Mouse (Mus musculus) forebrain, embryonic 15.5 days (tissue): ENCODE measurements around the gene Ddx24. TPM values are rescaled to one million over a fixed set of nuclear protein-coding genes. Genes with fewer than 3 reads are reported as not detected.

Experiments
- ATAC-seq: fragments of 200-750 bp; cut with Nextera tagmentation; replicated peaks from 2 replicates; pipeline ENCODE4 v1.8.0; 2017; ENCODE audit warnings: mild to moderate bottlenecking, moderate TSS enrichment, moderate library complexity
- H3K27ac ChIP-seq: fragments of 300-500 bp; sonication (generic); replicated peaks from 2 replicates; pipeline ENCODE4 v1.5.1; 2015; ENCODE audit warnings: mild to moderate bottlenecking, inconsistent platforms
- H3K27me3 ChIP-seq: fragments of 300-500 bp; sonication (generic); 2 replicates; pipeline ENCODE4 v1.6.1; 2015; ENCODE audit warnings: inconsistent platforms
- H3K36me3 ChIP-seq: fragments of 300-500 bp; sonication (generic); 2 replicates; pipeline ENCODE4 v1.6.1; 2015; ENCODE audit warnings: mild to moderate bottlenecking, inconsistent platforms
- H3K4me1 ChIP-seq: fragments of 300-500 bp; sonication (generic); 2 replicates; pipeline ENCODE4 v1.6.1; 2015; ENCODE audit warnings: inconsistent platforms
- H3K4me2 ChIP-seq: fragments of 300-500 bp; sonication (generic); replicated peaks from 2 replicates; pipeline ENCODE4 v1.6.1; 2015; ENCODE audit warnings: mild to moderate bottlenecking, inconsistent platforms
- H3K4me3 ChIP-seq: fragments of 300-500 bp; sonication (generic); 2 replicates; pipeline ENCODE4 v1.5.1; 2015; ENCODE audit warnings: mild to moderate bottlenecking, inconsistent platforms
- H3K9ac ChIP-seq: fragments of 300-500 bp; sonication (generic); replicated peaks from 2 replicates; pipeline ENCODE4 v1.6.1; 2015; ENCODE audit warnings: mild to moderate bottlenecking, inconsistent platforms
- H3K9me3 ChIP-seq: fragments of 300-500 bp; sonication (generic); 2 replicates; pipeline ENCODE4 v1.6.1; 2016; ENCODE audit warnings: inconsistent platforms
- WGBS: fragments of 180-500 bp; shearing (Covaris S2); methylation state at CpG from one replicate; pipeline ENCODE4 v1.1.7; 2015; ENCODE audit warnings: mixed read lengths; 5-methylcytosine and 5-hydroxymethylcytosine counted together
- polyA plus RNA-seq: library from polyadenylated mRNA; unstranded; fragments of >200 nt; fragmentation: Nextera tagmentation; extraction: Ambion mirVana; gene quantifications from 2 replicates; pipeline ENCODE4 v1.2.1, GENCODE M21; 2015

Gene Ddx24
- polyA plus RNA-seq, 1 experiment from 2014 or later, result 153 TPM

DNA sequence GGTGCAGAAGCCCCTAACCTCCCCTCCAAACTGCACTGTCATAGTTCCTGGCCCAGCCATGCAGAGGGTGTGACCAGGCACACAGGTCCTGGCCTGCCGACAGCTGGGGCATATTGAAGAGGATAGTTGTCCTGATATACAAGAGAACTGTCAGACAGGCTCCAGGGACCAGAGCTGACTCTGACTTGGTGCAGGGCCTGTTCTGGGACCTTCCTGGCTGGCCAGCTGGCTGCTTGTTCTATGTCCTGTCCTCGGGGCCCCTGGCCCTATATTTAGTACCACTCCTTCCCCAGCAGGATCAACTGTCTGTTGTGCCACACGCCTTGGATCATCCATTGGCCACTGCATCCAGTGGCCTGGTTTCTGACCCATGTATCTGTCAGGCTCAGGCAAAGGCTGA is 63.3 kb downstream of the Ddx24 start:
- Histone ChIP-seq H3K9ac (no peak overlapping the region), H3K36me3 (no peaks in the 10 kb centered on the region), H3K4me1 (no peaks in the 10 kb centered on the region), H3K27ac (no peak overlapping the region), H3K27me3 (no peaks in the 10 kb centered on the region), H3K4me2 (no peak overlapping the region), H3K4me3 (no peak overlapping the region), H3K9me3 (no peaks in the 10 kb centered on the region)
- WGBS, result 81% methylated on average over 3 of the region's 3 CpGs
- no peak for ATAC-seq

DNA sequence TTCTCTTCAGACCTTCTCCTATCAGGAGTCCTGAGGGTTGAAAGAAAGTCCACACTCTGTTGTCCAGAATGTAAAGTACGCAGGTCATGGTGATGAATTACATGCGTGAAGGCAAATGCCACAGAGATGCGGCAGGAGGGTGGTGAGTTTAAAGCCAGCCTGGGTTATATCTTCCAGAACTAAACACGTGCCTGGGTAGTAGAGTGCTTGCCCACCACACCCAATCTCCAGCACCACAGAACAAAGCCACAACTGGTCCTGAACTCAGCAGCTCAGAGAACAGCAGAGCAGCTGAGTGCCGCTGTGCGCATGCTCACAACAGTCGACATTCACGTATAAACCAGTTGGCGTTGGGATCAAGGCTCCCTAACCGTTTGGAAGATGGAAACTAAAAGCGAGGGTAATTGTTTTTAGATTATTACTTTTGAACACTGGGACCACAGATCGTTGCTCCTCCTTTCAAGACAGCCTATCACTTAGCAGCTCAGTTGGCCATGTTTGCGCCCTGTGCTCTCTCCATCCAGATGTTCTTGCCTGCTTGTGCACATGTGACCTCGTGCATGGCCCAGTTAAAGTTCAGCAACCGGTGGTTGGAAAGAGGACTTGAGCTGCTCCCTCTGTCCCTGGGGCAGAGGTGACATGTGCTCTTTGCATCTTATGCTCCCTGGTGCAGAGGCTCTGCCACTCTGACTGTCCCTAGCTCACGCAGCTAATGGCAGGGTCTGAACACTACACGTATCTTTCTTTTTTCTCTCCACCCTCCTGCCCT is 63.9 kb downstream of the Ddx24 start:
- Histone ChIP-seq H3K4me3 (no peak overlapping the region), H3K4me2 (no peak overlapping the region), H3K9me3 (no peaks in the 10 kb centered on the region), H3K4me1 (no peaks in the 10 kb centered on the region), H3K27ac (no peak overlapping the region), H3K36me3 (no peaks in the 10 kb centered on the region), H3K9ac (no peak overlapping the region), H3K27me3 (no peaks in the 10 kb centered on the region)
- no peak for ATAC-seq
- 88% methylated on average over 17 of the region's 17 CpGs for WGBS

DNA sequence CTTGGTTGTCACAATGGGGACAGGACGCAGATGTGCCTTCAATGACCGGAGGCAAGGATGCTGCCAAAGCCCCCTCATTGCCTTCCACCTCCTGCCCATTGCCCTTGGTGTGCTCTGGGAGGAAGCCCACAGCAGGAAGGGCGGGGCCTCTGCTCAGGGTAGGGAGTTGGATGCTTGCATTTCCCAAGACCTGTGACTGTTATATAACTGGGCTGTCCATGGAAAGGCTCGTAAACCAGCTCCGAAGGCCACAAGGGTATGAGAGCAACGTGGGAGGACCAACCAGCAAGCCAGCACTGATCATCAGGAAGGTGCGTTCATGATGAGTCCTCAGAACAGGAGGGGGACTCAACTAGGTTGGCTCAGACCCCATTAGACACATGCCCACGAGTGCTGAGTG is 64.8 kb downstream of the Ddx24 start:
- H3K4me3 ChIP-seq, result no peak overlapping the region
- H3K36me3 ChIP-seq, result no peaks in the 10 kb centered on the region
- H3K4me2 ChIP-seq, result no peak overlapping the region
- no peak for ATAC-seq
- H3K27me3 ChIP-seq, result no peaks in the 10 kb centered on the region
- no peaks in the 10 kb centered on the region for H3K9me3 ChIP-seq
- H3K27ac ChIP-seq, result no peak overlapping the region
- WGBS, result 79% methylated on average over 8 of the region's 8 CpGs
- H3K9ac ChIP-seq, result no peak overlapping the region
- H3K4me1 ChIP-seq, result no peaks in the 10 kb centered on the region

DNA sequence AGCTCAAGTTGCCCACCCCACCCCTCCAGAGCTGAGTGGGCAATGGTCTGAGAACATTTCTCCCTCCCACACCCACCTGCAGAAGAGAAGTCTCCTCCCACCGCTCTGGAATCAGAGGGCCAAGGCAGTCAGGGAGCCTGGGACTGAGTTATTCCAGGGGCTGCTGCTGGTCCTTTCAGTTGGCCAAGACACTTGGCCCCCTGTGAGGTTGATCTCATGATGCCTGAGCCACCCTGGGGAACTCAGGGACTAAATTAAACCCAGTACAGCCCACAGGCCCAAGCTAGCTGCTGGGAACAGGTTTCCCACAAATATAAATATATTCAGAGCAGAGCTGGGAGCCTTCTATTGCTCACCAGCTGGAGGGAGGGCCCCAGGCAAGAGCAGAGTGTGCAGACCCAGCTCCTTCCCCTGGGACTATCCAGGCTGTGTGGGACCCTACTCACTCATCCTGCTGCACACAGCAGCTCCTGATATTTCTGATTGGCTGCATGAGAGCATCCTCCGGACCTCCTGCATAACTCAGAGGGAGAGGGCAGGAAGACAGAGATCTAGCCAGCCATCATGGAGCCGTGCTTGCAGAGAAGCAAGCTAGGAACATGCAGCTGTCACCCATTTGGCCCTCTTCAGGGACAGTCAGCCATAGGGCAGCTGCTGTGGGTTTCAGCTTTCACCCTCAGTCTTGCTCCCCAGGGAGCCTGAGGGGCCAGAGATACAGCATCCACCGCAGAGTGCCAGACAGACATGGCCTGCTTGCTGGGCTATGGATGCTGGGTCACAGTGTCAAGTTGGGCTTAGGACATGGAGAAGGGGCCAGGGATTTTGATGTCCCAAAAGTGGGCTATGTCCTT is 66.5 kb downstream of the Ddx24 start:
- 69% methylated on average over 4 of the region's 4 CpGs for WGBS
- Histone ChIP-seq H3K36me3 (no peaks in the 10 kb centered on the region), H3K9me3 (no peaks in the 10 kb centered on the region), H3K9ac (no peak overlapping the region), H3K27ac (no peak overlapping the region), H3K27me3 (no peaks in the 10 kb centered on the region), H3K4me2 (no peak overlapping the region), H3K4me3 (no peak overlapping the region), H3K4me1 (no peaks in the 10 kb centered on the region)
- no peak for ATAC-seq

DNA sequence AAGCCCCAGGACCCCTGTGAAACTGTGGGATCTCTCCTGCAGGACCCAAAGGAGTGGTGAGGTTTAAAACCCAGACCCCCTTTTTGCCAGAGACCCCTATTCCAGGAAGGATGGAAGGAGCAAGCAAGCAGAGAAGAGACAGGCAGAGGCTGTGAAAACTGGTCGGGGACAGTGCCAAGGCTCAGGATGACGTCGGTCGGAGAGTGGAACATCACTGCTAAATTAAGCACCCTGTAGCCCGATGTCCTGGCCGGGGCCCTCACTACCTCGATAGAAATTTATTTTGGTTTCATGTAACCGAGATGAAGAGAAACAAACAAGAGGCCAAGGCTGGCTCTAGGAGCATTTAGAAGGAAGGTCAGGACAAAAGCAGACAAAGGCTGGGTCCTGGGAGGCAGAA is 67.4 kb downstream of the Ddx24 start:
- Histone ChIP-seq H3K36me3 (no peaks in the 10 kb centered on the region), H3K4me1 (0 out of 2 replicates have a peak, but pooled peaks cover 3% of the 10 kb centered on the region), H3K4me2 (no peak overlapping the region), H3K9me3 (no peaks in the 10 kb centered on the region), H3K4me3 (no peak overlapping the region), H3K27ac (no peak overlapping the region), H3K9ac (no peak overlapping the region), H3K27me3 (no peaks in the 10 kb centered on the region)
- no peak for ATAC-seq
- 77% methylated on average over 8 of the region's 8 CpGs for WGBS

Other genes starting within 250 kb of the Ddx24 start
- 0.23 and 0.25 TPM in 2 replicates for gene Prima1, start 183.7 kb downstream of the Ddx24 start, polyA plus RNA-seq
- gene Fam181a, start 114.9 kb downstream of the Ddx24 start, polyA plus RNA-seq, result 4.0 TPM in 2 replicates
- gene Asb2, start 69.8 kb downstream of the Ddx24 start, polyA plus RNA-seq, result 0.55 and 0.74 TPM in 2 replicates
- gene Otub2, start 37.1 kb downstream of the Ddx24 start, polyA plus RNA-seq, result 19.2 and 21.9 TPM in 2 replicates
- 0.69 and 1.1 TPM in 2 replicates for gene 9330161L09Rik, start 18.0 kb downstream of the Ddx24 start, polyA plus RNA-seq
- gene Ifi27, start 8.4 kb upstream of the Ddx24 start, polyA plus RNA-seq, result 6.7 and 8.0 TPM in 2 replicates
- 3.1 and 6.2 TPM in 2 replicates for gene Ifi27l2a, start 17.9 kb upstream of the Ddx24 start, polyA plus RNA-seq
- gene Ifi27l2b, start 31.4 kb upstream of the Ddx24 start, polyA plus RNA-seq, result not detected in 2 replicates
- gene Ppp4r4, start 106.5 kb upstream of the Ddx24 start, polyA plus RNA-seq, result 1.8 and 1.9 TPM in 2 replicates
- gene Serpina10, start 205.6 kb upstream of the Ddx24 start, polyA plus RNA-seq, result 0.05 TPM in 1 of 2 replicates, not detected in the other
- gene Serpina6, start 231.4 kb upstream of the Ddx24 start, polyA plus RNA-seq, result 0.49 TPM in 1 of 2 replicates, not detected in the other